Mouse (Mus musculus): ENCODE measurements at regions not wholly inside any gene's neighbourhood (a gene's known extent, or its start where the extent isn't known, plus 50 kb on each side); places are given as distances from the start of the nearest gene placed in this dataset.
"Not testable (repeated sequence)": the region's sequence is repeated elsewhere in the genome, so short reads cannot be mapped to it uniquely, and the experiment has no call there.

- no peak for DNase-seq
Observed at GRCm38 (mm10) chr16:58178744-58179401, 229.4 kb upstream of the Dcbld2 start.

- DNase-seq: not testable (repeated sequence)
Observed at GRCm38 (mm10) chr16:58179981-58180380, 228.3 kb upstream of the Dcbld2 start.

GRCm38 (mm10) chr16:58194619-58195497 lies 213.4 kb upstream of the Dcbld2 start:
- no peak for DNase-seq

- DNase-seq: no peak
Observed at GRCm38 (mm10) chr16:58211872-58212271, 196.4 kb upstream of the Dcbld2 start.

GRCm38 (mm10) chr16:58234686-58235085 lies 173.6 kb upstream of the Dcbld2 start:
- no peak for DNase-seq

GRCm38 (mm10) chr16:58236857-58237256 lies 171.4 kb upstream of the Dcbld2 start:
- DNase-seq: no peak

- no peak for DNase-seq
Observed at GRCm38 (mm10) chr16:58276281-58276680, 132.0 kb upstream of the Dcbld2 start.

GRCm38 (mm10) chr16:58281474-58281873 lies 126.8 kb upstream of the Dcbld2 start:
- peak; percentile 3 to 7 for DNase-seq

GRCm38 (mm10) chr16:58294457-58294856 lies 113.8 kb upstream of the Dcbld2 start:
- DNase-seq: no peak

GRCm38 (mm10) chr16:58295128-58295527 lies 113.1 kb upstream of the Dcbld2 start:
- no peak for DNase-seq

- DNase-seq: peak; percentile 17 to 52
Observed at GRCm38 (mm10) chr16:58299495-58299894, 108.7 kb upstream of the Dcbld2 start.

GRCm38 (mm10) chr16:58300098-58300497 lies 108.1 kb upstream of the Dcbld2 start:
- no peak for DNase-seq

- no peak for DNase-seq
Observed at GRCm38 (mm10) chr16:58303555-58303954, 104.7 kb upstream of the Dcbld2 start.

GRCm38 (mm10) chr16:58316889-58317455 lies 91.3 kb upstream of the Dcbld2 start:
- no peak for DNase-seq

GRCm38 (mm10) chr16:58331087-58331486 lies 77.2 kb upstream of the Dcbld2 start:
- no peak for DNase-seq

GRCm38 (mm10) chr16:58343921-58344320 lies 64.3 kb upstream of the Dcbld2 start:
- DNase-seq: no peak

- DNase-seq: no peak
Observed at GRCm38 (mm10) chr16:58349354-58349753, 58.9 kb upstream of the Dcbld2 start.

- DNase-seq: no peak
Observed at GRCm38 (mm10) chr16:58349802-58350201, 58.4 kb upstream of the Dcbld2 start.

- DNase-seq: no peak
Observed at GRCm38 (mm10) chr16:58352156-58352555, 56.1 kb upstream of the Dcbld2 start.

GRCm38 (mm10) chr16:58354551-58354950 lies 53.7 kb upstream of the Dcbld2 start:
- peak; percentile 1 to 7 for DNase-seq

Measured in layer of hippocampus, postnatal 36 days (tissue).